Mouse (Mus musculus) left cerebral cortex, postnatal 25 days (tissue): ENCODE measurements around the gene Nol4l. TPM values are rescaled to one million over a fixed set of nuclear protein-coding genes. Genes with fewer than 3 reads are reported as not detected.
"Not testable (repeated sequence)": the region's sequence is repeated elsewhere in the genome, so short reads cannot be mapped to it uniquely, and the experiment has no call there.

Experiments used
- DNase-seq, 2 experiments: peaks; one replicate each; pipeline ENCODE4 v3.0.0; 2022; ENCODE audit warnings: low spot score in 2 of 2, mixed read lengths in 1 of 2
- intact Hi-C: fragments of 180-260 bp; cut with DNase I; formaldehyde crosslinking; loops from one replicate; pipeline ENCODE4 v1.15.1; 2025
- total RNA-seq, 2 experiments: library from RNA; stranded (reverse); gene quantifications; 2 replicates each; pipeline ENCODE4 v1.2.3; 2021

Nol4l gene
- total RNA-seq, 2 experiments from 2014 or later = 45.0 to 48.4 TPM

GRCm38 (mm10) chr2:153389831-153390230 lies 139.9 kb downstream of the Nol4l start:
- intact Hi-C loops = no loop called here
- no peak for DNase-seq

- no peak for DNase-seq
- intact Hi-C loops = no loop called here
Measured at GRCm38 (mm10) chr2:153380479-153380878, 149.3 kb downstream of the Nol4l start.

- DNase-seq = no peak
- intact Hi-C loops = no loop called here
Measured at GRCm38 (mm10) chr2:153375380-153375779, 154.4 kb downstream of the Nol4l start.

GRCm38 (mm10) chr2:153370871-153371270 lies 158.9 kb downstream of the Nol4l start:
- intact Hi-C loops = no loop called here

GRCm38 (mm10) chr2:153364531-153364930 lies 165.2 kb downstream of the Nol4l start:
- DNase-seq, intact Hi-C loops: not testable (repeated sequence)

More at GRCm38 (mm10) chr2:153370871-153371270, 158.9 kb downstream of the Nol4l start:
- peak in 1 of 2 experiments; percentile 55 for DNase-seq

GRCm38 (mm10) chr2:153361101-153361710 lies 168.6 kb downstream of the Nol4l start:
- intact Hi-C loops = no loop called here
- no peak for DNase-seq

Other genes starting within 250 kb of the Nol4l start
- gene Kif3b, start 238.6 kb downstream of the Nol4l start, total RNA-seq = 10 to 100 TPM; 59.3 to 60.2 TPM
- gene Asxl1, start 184.1 kb downstream of the Nol4l start, total RNA-seq = 10 to 100 TPM; 33.9 to 36.3 TPM
- not detected for gene 4930404H24Rik, start 37.2 kb downstream of the Nol4l start, total RNA-seq
- 10 to 100 TPM; 28.4 to 29.4 TPM for gene Commd7, start 102.8 kb upstream of the Nol4l start, total RNA-seq
- gene Dnmt3b, start 119.5 kb upstream of the Nol4l start, total RNA-seq = 1 to 10 TPM in 1 of 2 experiments, under 1 TPM in 1; 0.85 to 1.5 TPM
- gene Dnmt3c, start 166.7 kb upstream of the Nol4l start, total RNA-seq = not detected
- 100 to 1,000 TPM in 1 of 2 experiments, 10 to 100 TPM in 1; 92.4 to 101 TPM for gene Mapre1, start 211.3 kb upstream of the Nol4l start, total RNA-seq
- under 1 TPM; 0.37 to 0.39 TPM for gene Efcab8, start 250.0 kb upstream of the Nol4l start, total RNA-seq